Mouse (Mus musculus): ENCODE data around the gene Pigf. TPM values are rescaled to one million over a fixed set of nuclear protein-coding genes. Genes with fewer than 3 reads are reported as not detected.
"Not testable (repeated sequence)": the region's sequence is repeated elsewhere in the genome, so short reads cannot be mapped to it uniquely, and the experiment has no call there.

Pigf gene
- 30.5 and 31.0 TPM in 2 replicates for polyA plus RNA-seq (2015; fragmentation: Nextera tagmentation; extraction: Ambion mirVana)

DNA sequence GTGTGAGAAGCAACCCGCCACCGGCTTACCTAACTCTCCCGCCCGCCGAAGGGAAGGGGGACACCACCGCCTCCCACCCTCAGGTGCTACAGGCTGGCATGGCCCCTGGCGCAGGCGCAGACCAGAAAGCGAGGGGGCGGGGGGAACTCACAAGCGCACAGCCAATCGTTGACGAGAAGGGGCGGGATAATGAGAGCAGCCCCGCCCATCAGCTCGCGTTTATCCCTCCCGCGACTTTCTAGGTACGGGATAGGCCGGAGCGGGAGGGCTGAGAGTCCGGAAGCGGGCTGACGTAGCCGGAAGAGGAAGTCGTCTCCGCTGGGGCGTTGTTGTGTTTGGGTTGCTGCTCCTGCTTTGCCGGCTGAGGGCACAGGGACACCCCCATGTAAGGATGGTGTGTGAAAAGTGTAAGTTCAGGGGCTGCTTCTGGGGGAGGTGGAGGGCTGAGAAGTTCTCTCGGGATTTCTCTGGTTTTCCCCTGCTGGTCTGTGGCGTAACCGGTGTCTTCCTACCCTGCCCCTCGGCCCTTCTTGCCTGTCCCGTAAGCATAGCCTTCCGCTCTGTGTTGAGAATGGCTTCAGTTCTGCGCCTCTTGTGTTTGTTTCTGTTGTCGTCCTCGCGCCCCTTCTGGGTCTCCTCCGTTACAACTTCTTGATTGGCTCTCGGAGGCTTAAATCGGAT lies at the start of gene Pigf, which contains the start of gene Cript:
TSS of gene Pigf (minus strand) at position 138 of the 681 bp plus-strand sequence.
TSS of gene Cript (plus strand) at position 282 of the 681 bp plus-strand sequence.
- WGBS: under 1% methylated on average over 41 of the region's 43 CpGs
- H3K36me3 ChIP-seq (ENCODE audit: control insufficient read depth, insufficient read depth, low read length): peaks cover 3% of the 10 kb centered on the region
- peak; percentile 100 for ATAC-seq (ENCODE audit: low read depth)
- H3K9ac ChIP-seq (ENCODE audit: low read length): peak within 1 kb of the TSS; percentile 77
- no peaks in the 10 kb centered on the region for H3K27me3 ChIP-seq (ENCODE audit: control insufficient read depth, insufficient read depth, low read depth, low read length)
- peak within 1 kb of the TSS; percentile 36 for H3K27ac ChIP-seq (ENCODE audit: low read length)
- H3K4me2 ChIP-seq (ENCODE audit: low read depth, low read length): peak within 1 kb of the TSS; percentile 91
- H3K9me3 ChIP-seq (ENCODE audit: control insufficient read depth, low read length): no peaks in the 10 kb centered on the region
- H3K4me1 ChIP-seq (replicated peaks; ENCODE audit: control insufficient read depth, insufficient read depth, low read length): peaks cover 11% of the 10 kb centered on the region; the same call in 1 of the 2 replicates
- H3K4me3 ChIP-seq (ENCODE audit: low read length): peak within 1 kb of the TSS; percentile 86

DNA sequence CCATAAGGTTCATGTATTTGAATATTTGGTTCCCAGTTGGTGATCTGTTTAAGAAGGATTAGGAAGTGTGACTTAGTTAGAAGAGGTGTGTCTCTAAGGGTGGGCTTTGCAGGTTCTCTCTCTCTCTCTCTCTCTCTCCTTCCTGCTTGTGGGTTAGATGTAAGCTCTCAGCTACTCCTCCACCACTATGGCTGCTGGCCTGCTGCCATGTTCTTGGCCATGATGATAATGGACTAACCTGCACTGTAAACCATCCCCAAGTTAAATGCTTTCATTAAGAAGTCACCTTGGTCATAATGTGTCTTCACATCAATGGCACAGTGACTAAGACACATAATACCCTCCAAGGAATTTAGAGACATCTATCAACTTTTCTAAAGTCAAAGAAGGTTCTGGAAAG lies 48.3 kb upstream of the Pigf start:
- H3K27me3 ChIP-seq (ENCODE audit: control insufficient read depth, insufficient read depth, low read depth, low read length): no peaks in the 10 kb centered on the region
- ATAC-seq (ENCODE audit: low read depth): no peak
- no peak overlapping the region for H3K27ac ChIP-seq (ENCODE audit: low read length)
- no peak overlapping the region for H3K4me3 ChIP-seq (ENCODE audit: low read length)
- no peaks in the 10 kb centered on the region for H3K36me3 ChIP-seq (ENCODE audit: control insufficient read depth, insufficient read depth, low read length)
- no peaks in the 10 kb centered on the region for H3K4me1 ChIP-seq (replicated peaks; ENCODE audit: control insufficient read depth, insufficient read depth, low read length)
- no peak overlapping the region for H3K4me2 ChIP-seq (ENCODE audit: low read depth, low read length)
- H3K9ac ChIP-seq (ENCODE audit: low read length): no peak overlapping the region
- no peaks in the 10 kb centered on the region for H3K9me3 ChIP-seq (ENCODE audit: control insufficient read depth, low read length)

DNA sequence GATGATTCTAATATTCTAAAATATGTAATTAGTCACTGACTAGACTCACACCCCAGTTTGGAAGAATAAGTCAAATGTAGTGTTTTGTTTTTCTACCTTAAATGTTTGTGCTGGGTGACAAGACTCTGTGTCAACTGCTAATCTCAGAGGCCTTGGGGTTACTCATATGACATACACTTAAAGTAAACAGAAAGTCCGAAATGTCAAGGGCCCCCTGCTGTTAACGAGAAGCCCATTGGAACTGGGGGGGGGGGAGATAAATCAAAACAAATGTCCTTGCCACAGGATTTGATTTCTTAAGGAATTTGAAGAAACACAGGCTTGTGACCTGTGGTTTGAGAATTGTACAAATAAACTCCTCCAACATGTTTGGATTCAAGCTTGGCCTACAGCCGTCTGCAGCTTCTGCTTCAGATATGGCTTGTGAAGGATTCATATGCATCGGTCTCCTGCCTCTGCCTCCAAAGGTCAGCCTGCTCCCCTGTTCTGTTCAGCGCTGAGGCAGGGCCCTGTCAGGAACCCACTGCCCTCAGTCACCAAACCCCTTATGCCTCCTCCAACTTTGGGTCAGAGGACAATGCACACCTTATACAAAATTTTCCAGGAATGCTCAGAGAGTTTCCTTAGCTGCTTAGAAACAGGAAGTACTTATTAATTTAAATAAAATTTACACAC lies 47.7 kb upstream of the Pigf start:
- WGBS: 34% methylated on average over 5 of the region's 5 CpGs
- Histone ChIP-seq H3K9me3 (ENCODE audit: control insufficient read depth, low read length) (no peaks in the 10 kb centered on the region), H3K36me3 (ENCODE audit: control insufficient read depth, insufficient read depth, low read length) (no peaks in the 10 kb centered on the region), H3K4me1 (replicated peaks; ENCODE audit: control insufficient read depth, insufficient read depth, low read length) (no peaks in the 10 kb centered on the region), H3K27ac (ENCODE audit: low read length) (no peak overlapping the region), H3K9ac (ENCODE audit: low read length) (no peak overlapping the region), H3K4me2 (ENCODE audit: low read depth, low read length) (no peak overlapping the region), H3K27me3 (ENCODE audit: control insufficient read depth, insufficient read depth, low read depth, low read length) (no peaks in the 10 kb centered on the region), H3K4me3 (ENCODE audit: low read length) (no peak overlapping the region)
- ATAC-seq (ENCODE audit: low read depth): no peak

DNA sequence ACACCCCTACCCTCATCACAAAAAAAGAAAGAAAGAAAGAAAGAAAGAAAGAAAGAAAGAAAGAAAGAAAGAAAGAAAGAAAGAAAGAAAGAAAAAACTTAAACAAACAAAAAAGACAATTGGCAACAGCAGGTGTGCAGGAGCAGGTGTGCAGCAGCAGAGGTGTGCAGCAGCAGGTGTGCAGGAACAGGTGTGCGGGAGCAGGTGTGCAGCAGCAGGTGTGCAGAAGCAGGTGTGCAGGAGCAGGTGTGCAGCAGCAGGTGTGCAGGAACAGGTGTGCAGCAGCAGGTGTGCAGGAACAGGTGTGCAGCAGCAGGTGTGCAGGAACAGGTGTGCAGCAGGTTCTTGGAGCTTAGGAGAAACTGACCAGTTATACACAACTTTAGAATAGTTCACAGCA lies 47.0 kb upstream of the Pigf start:
- not testable (repeated sequence) for H3K9ac ChIP-seq (ENCODE audit: low read length); H3K36me3 ChIP-seq (ENCODE audit: control insufficient read depth, insufficient read depth, low read length); H3K4me2 ChIP-seq (ENCODE audit: low read depth, low read length); H3K27me3 ChIP-seq (ENCODE audit: control insufficient read depth, insufficient read depth, low read depth, low read length); H3K9me3 ChIP-seq (ENCODE audit: control insufficient read depth, low read length); ATAC-seq (ENCODE audit: low read depth); H3K4me3 ChIP-seq (ENCODE audit: low read length); H3K27ac ChIP-seq (ENCODE audit: low read length); H3K4me1 ChIP-seq (replicated peaks; ENCODE audit: control insufficient read depth, insufficient read depth, low read length)
- 94% methylated on average over 1 of the region's 1 CpGs for WGBS

DNA sequence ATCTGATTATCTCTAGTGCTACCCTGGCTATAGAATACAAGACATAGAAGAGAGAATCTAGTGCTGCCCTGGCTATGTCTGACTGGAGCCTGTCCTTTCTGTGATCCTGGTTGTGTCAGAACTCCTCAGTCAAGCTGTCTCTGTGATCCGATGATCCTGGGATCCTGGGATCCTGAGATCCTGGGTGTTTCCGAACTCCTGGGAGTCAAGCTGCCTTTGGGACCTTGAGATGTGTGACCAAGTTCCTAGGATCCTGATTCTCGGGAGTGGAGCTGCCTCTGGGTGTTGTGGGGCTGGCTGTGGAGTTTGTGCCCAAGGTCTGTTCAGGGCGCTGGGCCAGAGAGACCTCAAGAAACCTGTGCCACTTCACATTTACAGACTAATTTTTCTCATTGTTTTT lies 43.8 kb upstream of the Pigf start:
- Histone ChIP-seq H3K4me1 (replicated peaks; ENCODE audit: control insufficient read depth, insufficient read depth, low read length) (no peaks in the 10 kb centered on the region), H3K9ac (ENCODE audit: low read length) (no peak overlapping the region), H3K36me3 (ENCODE audit: control insufficient read depth, insufficient read depth, low read length) (no peaks in the 10 kb centered on the region), H3K27me3 (ENCODE audit: control insufficient read depth, insufficient read depth, low read depth, low read length) (no peaks in the 10 kb centered on the region), H3K4me3 (ENCODE audit: low read length) (no peak overlapping the region), H3K27ac (ENCODE audit: low read length) (no peak overlapping the region), H3K4me2 (ENCODE audit: low read depth, low read length) (no peak overlapping the region), H3K9me3 (ENCODE audit: control insufficient read depth, low read length) (no peaks in the 10 kb centered on the region)
- 92% methylated on average over 4 of the region's 4 CpGs for WGBS
- no peak for ATAC-seq (ENCODE audit: low read depth)

DNA sequence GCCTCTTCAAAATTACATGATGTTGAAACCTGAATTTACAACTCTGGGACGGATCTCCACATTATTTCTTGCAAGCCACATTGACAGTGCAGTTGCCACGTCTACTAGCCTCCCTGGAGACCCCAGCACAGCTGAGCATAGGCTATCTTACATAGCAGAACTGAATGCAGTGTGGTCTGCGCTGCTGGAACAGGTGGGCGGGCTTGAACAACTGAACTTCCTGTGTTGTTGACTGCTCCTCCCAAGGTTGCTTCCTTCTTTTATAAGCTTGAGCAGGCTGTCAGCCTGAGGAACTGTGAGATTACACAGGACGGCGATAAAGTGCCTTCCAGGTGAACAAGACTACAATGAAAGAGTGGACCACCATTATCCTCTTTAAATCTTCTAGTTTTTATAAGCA lies 38.8 kb upstream of the Pigf start:
- H3K27ac ChIP-seq (ENCODE audit: low read length): no peak overlapping the region
- WGBS: 54% methylated on average over 6 of the region's 6 CpGs
- no peaks in the 10 kb centered on the region for H3K4me1 ChIP-seq (replicated peaks; ENCODE audit: control insufficient read depth, insufficient read depth, low read length)
- no peak for ATAC-seq (ENCODE audit: low read depth)
- no peaks in the 10 kb centered on the region for H3K27me3 ChIP-seq (ENCODE audit: control insufficient read depth, insufficient read depth, low read depth, low read length)
- H3K4me3 ChIP-seq (ENCODE audit: low read length): no peak overlapping the region
- H3K36me3 ChIP-seq (ENCODE audit: control insufficient read depth, insufficient read depth, low read length): no peaks in the 10 kb centered on the region
- H3K9ac ChIP-seq (ENCODE audit: low read length): no peak overlapping the region
- no peaks in the 10 kb centered on the region for H3K9me3 ChIP-seq (ENCODE audit: control insufficient read depth, low read length)
- peak overlapping the region; percentile 27 for H3K4me2 ChIP-seq (ENCODE audit: low read depth, low read length)

DNA sequence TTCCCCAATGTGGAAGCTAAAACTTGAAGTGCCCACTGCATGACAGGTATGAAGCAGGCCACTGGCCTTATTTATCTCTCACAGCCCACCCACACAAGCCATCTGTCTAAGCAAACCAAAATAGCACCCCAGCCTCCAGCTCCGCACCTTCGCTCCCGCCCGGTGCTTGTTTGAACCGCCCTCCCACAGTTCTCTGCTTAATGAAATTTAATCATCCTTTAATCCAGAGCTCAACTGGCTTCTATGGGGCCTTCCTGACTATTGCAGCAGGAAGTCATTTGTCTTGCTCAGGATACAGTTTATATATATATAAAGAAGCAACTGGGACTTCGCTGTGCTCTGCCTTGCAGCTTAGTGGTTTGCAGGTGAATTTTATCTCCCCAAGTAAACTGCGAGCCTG lies 38.3 kb upstream of the Pigf start:
- Histone ChIP-seq H3K27me3 (ENCODE audit: control insufficient read depth, insufficient read depth, low read depth, low read length) (no peaks in the 10 kb centered on the region), H3K9ac (ENCODE audit: low read length) (no peak overlapping the region), H3K4me2 (ENCODE audit: low read depth, low read length) (peak overlapping the region; percentile 27; the same call in 1 of the 2 replicates), H3K27ac (ENCODE audit: low read length) (peak overlapping the region; percentile 68), H3K36me3 (ENCODE audit: control insufficient read depth, insufficient read depth, low read length) (no peaks in the 10 kb centered on the region), H3K9me3 (ENCODE audit: control insufficient read depth, low read length) (no peaks in the 10 kb centered on the region), H3K4me3 (ENCODE audit: low read length) (no peak overlapping the region), H3K4me1 (replicated peaks; ENCODE audit: control insufficient read depth, insufficient read depth, low read length) (no peaks in the 10 kb centered on the region)
- peak; percentile 45 for ATAC-seq (ENCODE audit: low read depth)
- 42% methylated on average over 7 of the region's 7 CpGs for WGBS

DNA sequence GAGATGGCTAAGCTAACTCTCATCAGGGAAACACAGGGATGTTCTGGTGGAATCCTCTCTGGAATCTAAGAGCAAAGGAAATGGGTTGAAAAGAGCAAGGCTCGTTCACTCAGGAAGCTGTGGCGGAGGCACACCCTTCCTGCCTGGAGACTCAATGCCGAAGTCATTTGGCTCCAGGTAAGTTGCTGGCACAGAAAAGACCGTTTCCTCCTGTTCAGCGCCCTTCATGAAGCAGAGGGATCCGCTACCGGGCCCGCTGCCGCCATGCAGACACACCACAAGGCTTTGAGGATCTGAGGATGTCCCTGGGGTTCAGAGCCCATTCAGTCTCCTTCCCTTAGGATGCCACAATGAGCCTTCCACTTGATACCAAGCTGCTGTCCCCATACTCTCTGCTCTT lies 37.4 kb upstream of the Pigf start:
- 62% methylated on average over 9 of the region's 9 CpGs for WGBS
- H3K4me2 ChIP-seq (ENCODE audit: low read depth, low read length): peak overlapping the region; percentile 8; the same call in 1 of the 2 replicates
- no peak overlapping the region for H3K4me3 ChIP-seq (ENCODE audit: low read length)
- H3K36me3 ChIP-seq (ENCODE audit: control insufficient read depth, insufficient read depth, low read length): no peaks in the 10 kb centered on the region
- no peaks in the 10 kb centered on the region for H3K27me3 ChIP-seq (ENCODE audit: control insufficient read depth, insufficient read depth, low read depth, low read length)
- peak overlapping the region; percentile 68 for H3K27ac ChIP-seq (ENCODE audit: low read length)
- no peaks in the 10 kb centered on the region for H3K4me1 ChIP-seq (replicated peaks; ENCODE audit: control insufficient read depth, insufficient read depth, low read length)
- H3K9me3 ChIP-seq (ENCODE audit: control insufficient read depth, low read length): no peaks in the 10 kb centered on the region
- ATAC-seq (ENCODE audit: low read depth): no peak
- H3K9ac ChIP-seq (ENCODE audit: low read length): no peak overlapping the region

DNA sequence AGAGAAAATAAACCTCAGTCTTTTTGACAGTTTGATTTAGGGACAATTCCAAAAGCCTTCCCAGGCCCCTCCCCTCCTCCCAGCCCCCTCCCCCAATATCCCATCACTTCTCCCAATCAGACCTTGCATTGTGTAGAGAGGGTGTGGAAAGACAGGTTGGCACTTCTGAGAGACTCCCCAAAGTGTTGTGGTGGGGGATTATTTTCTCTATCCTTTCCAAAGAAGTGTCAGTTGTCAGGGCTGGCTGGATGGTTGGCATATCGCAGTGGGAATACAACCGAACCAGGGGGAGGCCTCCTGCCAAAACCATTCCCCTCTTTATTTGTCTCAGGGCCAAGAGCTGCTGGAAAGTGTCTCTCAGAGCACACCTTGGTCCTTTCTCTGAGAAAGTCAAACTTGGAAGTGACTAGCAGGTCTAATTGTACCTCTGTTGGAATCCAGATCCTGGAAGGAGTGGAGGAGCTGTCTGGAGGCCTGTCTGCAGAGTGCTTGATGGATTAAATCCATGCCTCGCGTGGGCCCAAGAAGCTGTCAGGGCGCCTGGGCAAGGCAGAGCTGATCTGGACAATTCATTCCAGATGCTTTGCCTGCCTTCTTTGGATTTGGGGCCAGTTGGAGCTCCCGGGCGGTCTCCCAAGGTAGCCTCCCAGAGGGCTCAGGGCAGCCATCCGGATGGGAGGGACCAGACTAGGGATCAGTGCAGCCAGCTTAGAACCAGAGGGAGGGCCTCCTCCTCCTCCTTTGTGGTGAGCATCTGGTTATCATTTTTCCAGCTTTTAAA lies 32.5 kb upstream of the Pigf start:
- WGBS: 53% methylated on average over 8 of the region's 8 CpGs
- H3K4me2 ChIP-seq (ENCODE audit: low read depth, low read length): no peak overlapping the region
- H3K36me3 ChIP-seq (ENCODE audit: control insufficient read depth, insufficient read depth, low read length): no peaks in the 10 kb centered on the region
- ATAC-seq (ENCODE audit: low read depth): no peak
- no peak overlapping the region for H3K9ac ChIP-seq (ENCODE audit: low read length)
- H3K9me3 ChIP-seq (ENCODE audit: control insufficient read depth, low read length): no peaks in the 10 kb centered on the region
- no peak overlapping the region for H3K4me3 ChIP-seq (ENCODE audit: low read length)
- no peak overlapping the region for H3K27ac ChIP-seq (ENCODE audit: low read length)
- H3K4me1 ChIP-seq (replicated peaks; ENCODE audit: control insufficient read depth, insufficient read depth, low read length): peaks cover 6% of the 10 kb centered on the region
- H3K27me3 ChIP-seq (ENCODE audit: control insufficient read depth, insufficient read depth, low read depth, low read length): no peaks in the 10 kb centered on the region

Data from lung, embryonic 16.5 days (tissue).